Mouse (Mus musculus): ENCODE measurements around the gene Xxylt1.

The Xxylt1 gene

GRCm38 (mm10) chr16:31081125-31081664 lies at the start of gene Xxylt1:
Xxylt1 (minus strand) TSS chr16:31081432.
- peak; percentile 95 for DNase-seq (ENCODE audit: low read depth)

- no peak for DNase-seq (ENCODE audit: low read depth)
Observed at GRCm38 (mm10) chr16:31128116-31128515, 46.9 kb upstream of the Xxylt1 start.

DNA sequence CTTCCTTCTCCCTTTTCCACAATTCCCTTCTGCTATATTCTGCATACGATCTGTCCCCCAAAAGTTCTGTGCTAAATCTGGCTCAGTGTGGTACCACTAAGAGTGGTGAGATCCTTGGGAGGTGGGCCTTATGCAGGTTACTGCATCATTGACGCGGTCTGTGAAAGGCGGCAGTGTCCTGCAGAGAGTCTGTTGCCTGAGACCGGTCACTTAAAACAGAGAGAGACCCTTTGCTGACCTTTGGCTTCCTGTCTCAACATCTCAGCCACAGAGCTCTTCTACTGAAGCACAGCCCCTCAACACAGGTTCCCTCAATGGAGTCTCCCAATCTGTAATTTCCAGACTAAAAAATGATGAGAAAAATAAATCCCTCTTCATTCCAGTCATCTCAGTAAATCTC lies 43.8 kb upstream of the Xxylt1 start:
- DNase-seq (ENCODE audit: low read depth), result no peak

DNA sequence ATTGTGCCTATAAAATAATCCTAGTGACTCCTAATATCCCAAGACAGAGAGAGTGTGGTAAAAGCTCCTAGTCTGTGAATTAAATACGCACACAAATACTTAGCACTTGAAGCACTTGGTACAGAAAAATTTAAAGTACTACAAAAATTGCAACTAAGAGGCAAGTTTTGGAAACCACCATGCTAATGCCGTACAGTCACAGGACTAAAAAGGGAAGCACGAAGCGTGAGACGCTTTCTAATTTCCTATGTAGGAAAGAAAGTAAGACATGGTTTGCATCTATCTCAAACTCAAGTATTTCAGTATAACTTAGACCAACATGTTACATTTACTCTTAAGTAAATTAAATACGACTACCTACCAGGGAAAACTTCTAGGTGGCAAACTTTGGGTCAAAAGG lies 40.4 kb upstream of the Xxylt1 start:
- no peak for DNase-seq (ENCODE audit: low read depth)

DNA sequence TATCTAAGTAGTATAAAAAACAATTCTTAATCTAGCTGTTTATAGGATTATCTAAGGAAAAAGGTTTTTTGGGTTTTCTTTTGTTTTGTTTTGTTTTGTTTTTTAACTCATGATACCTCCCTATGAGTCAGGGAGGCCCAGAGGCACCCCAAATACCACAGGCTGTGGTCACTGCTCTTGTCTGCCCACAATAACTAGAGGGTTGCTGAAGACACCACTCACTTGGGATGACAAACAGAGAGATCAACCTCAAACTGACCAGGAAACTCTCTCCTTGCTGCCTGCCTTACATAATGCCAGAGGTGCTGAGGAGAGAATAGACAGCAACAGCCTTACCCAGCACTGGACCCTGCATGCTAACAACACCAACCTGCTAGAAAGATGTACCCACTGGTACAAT lies 32.4 kb upstream of the Xxylt1 start:
- DNase-seq (ENCODE audit: low read depth), result no peak

GRCm38 (mm10) chr16:31101352-31101751 lies 20.1 kb upstream of the Xxylt1 start:
- DNase-seq (ENCODE audit: low read depth), result no peak

- DNase-seq (ENCODE audit: low read depth), result no peak
Observed at GRCm38 (mm10) chr16:31099906-31100305, 18.7 kb upstream of the Xxylt1 start.

- no peak for DNase-seq (ENCODE audit: low read depth)
Observed at GRCm38 (mm10) chr16:31094036-31094435, 12.8 kb upstream of the Xxylt1 start.

DNA sequence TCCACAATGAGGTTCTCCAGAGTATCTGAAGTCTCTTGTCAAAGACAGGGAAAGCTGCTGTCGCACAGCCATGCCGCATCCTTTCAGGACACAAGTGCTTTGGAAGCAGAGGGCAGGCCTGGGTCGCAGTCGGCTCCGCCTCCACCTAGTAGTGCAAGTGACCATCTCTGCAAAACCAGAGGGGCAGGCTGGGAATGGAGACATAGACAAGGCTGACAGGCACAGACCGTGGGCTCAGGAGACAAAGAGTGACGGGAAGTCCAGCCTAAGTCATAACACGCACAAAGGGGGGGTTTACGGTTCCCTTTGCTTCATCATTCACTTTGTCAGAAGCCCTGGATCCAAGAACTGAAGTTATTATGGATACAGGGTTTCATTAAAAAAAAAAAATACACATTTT lies 12.0 kb upstream of the Xxylt1 start:
- no peak for DNase-seq (ENCODE audit: low read depth)

DNA sequence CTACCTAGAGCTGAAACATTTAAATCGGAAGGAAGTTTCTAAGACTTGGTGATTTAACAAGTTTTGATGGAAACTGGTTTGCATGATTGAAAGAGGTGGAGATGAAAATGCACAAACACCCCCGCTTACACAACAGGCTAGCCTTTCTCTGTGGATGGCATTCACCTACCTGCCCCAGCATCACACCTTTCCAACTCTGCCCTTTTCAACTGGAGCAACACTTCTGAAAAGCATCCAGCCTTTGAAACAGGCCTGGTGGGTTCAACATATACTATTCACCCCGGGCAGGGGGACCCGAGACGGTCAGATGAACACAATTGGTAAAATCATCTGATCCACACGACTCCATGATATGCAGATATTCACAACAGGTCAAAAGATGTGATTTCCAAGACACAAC lies 659 bp upstream of the Xxylt1 start:
- DNase-seq (ENCODE audit: low read depth), result no peak

- DNase-seq (ENCODE audit: low read depth), result peak; percentile 64
Observed at GRCm38 (mm10) chr16:31080573-31081051, 620 bp downstream of the Xxylt1 start.

DNA sequence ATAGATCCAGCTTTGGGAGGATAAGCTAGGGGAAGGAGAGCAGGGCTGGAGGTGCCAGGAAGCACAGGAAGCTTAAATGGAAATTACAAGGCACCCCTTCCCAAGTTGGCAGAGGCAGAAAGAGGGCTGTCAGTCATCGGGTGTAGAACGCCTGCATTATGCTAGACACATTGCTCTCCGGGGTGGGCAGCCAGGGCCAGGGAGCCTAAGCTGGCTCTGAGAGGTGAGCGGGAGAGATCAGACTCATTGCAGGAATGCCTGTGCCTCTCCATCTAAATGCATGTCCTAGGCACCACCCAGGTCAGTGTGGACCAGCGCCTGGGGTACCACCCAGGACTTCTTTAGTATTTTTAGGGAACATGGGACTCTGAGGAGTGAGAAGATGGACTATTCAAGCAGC lies 3.8 kb downstream of the Xxylt1 start:
- no peak for DNase-seq (ENCODE audit: low read depth)

DNA sequence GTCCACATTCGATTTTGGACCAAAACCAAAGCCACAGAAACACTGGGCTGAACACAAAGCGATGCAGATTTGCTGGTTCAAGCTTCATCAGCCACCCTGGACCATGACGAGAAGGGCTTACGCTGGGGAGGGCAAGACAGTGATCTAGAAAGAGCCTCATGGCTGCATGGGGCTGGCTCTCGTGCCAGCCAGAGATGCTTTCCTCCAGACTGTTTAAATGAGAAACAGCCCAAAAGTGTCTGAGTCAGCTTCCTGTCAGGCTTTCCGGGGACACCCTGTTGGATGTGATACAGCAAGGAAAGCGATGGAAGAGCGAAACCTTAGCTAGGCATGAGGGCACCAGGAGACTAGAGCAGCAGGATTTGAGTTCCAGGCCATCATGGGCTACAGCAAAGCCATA lies 4.8 kb downstream of the Xxylt1 start:
- DNase-seq (ENCODE audit: low read depth), result no peak

- DNase-seq (ENCODE audit: low read depth), result no peak
Observed at GRCm38 (mm10) chr16:31074324-31074908, 6.8 kb downstream of the Xxylt1 start.

DNA sequence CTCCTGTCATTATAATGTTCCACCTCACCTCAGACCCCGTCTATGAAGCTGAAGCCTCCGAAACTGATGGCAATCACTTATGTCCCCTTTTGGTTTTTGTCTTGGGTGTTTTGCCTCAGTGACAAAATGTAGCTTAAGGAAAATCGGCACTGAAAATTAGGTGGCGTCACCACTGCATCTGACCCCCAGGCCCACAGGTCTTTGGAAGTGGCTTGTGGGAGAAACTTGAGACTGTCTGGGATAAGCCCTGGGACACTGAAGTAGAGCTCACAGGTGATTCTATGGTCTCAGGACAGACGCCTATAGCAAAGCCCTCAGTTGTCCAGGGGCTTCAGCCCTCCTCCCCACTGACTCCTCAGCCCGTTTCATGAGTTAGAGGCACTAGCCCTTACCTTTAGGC lies 9.5 kb downstream of the Xxylt1 start:
- DNase-seq (ENCODE audit: low read depth), result no peak

GRCm38 (mm10) chr16:31070358-31071133 lies 10.7 kb downstream of the Xxylt1 start:
- DNase-seq (ENCODE audit: low read depth), result peak; percentile 89

GRCm38 (mm10) chr16:31069211-31070166 lies 11.7 kb downstream of the Xxylt1 start:
- DNase-seq (ENCODE audit: low read depth), result no peak

DNA sequence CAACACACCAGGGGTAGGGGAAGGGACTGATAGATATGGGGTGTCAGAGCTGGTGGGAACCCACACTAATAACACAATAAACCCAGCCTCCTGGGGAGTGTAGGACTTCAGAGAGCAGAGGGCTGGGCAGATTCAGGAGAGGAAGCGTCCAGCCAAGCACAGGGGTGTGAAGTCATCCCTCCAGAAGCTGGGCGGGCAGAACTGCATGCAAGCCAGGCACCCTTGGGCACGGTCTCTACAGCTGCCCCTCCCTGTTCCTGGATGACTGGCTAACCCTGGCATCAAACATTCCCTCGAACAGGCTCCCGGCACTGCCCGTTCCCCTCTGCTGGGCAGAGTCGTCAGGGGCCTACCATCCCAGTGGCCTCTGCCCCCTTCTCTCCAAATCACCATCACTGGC lies 13.0 kb downstream of the Xxylt1 start:
- no peak for DNase-seq (ENCODE audit: low read depth)

- peak; percentile 88 for DNase-seq (ENCODE audit: low read depth)
Observed at GRCm38 (mm10) chr16:31066344-31067098, 14.7 kb downstream of the Xxylt1 start.

DNA sequence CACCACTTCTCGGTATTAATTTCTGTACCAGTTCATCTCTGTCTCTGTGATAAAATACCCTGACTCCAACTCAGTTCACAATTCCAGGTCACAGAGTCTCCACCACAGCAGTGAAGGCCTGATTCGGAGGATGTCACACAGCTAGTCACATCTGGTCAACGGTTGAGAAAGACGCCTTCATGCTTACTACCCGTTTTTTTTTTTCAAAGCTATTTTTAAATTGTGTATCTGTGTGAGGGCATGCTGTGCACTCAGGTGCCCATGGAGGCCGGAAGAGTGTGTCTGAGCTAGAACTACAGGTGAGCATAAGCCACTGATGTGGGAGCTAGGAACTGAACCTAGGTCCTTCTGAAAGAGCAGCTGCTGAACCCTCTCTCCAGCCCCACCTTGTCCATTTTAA lies 16.4 kb downstream of the Xxylt1 start:
- DNase-seq (ENCODE audit: low read depth), result no peak

GRCm38 (mm10) chr16:31062918-31063317 lies 18.3 kb downstream of the Xxylt1 start:
- DNase-seq (ENCODE audit: low read depth), result no peak

Data from naive thymus-derived CD4-positive, alpha-beta T cell, adult 2 months (primary cell).